Mouse (Mus musculus) WW6 (cell line): ENCODE results near the gene Agpat2.

Experiments used
- DNase-seq: peaks from one replicate; pipeline ENCODE4 v3.0.0-alpha.2; 2013; ENCODE audit warnings: low read depth, low spot score

The Agpat2 gene

GRCm38 (mm10) chr2:26626081-26626480 is 21.9 kb upstream of the Agpat2 start:
- DNase-seq, result no peak

- no peak for DNase-seq
These were observed 21.2 kb upstream of the Agpat2 start for GRCm38 (mm10) chr2:26625419-26625818.

GRCm38 (mm10) chr2:26622984-26623383 is 18.8 kb upstream of the Agpat2 start:
- DNase-seq, result no peak

GRCm38 (mm10) chr2:26621246-26621645 is 17.0 kb upstream of the Agpat2 start:
- no peak for DNase-seq

GRCm38 (mm10) chr2:26617928-26618327 is 13.7 kb upstream of the Agpat2 start:
- DNase-seq, result no peak

GRCm38 (mm10) chr2:26617331-26617730 is 13.1 kb upstream of the Agpat2 start:
- DNase-seq, result no peak

- DNase-seq, result no peak
These were observed 11.4 kb upstream of the Agpat2 start for GRCm38 (mm10) chr2:26615459-26616124.

- DNase-seq, result no peak
These were observed 10.7 kb upstream of the Agpat2 start for GRCm38 (mm10) chr2:26614903-26615302.

GRCm38 (mm10) chr2:26611896-26612295 is 7.7 kb upstream of the Agpat2 start:
- no peak for DNase-seq

- DNase-seq, result no peak
These were observed 6.8 kb upstream of the Agpat2 start for GRCm38 (mm10) chr2:26611054-26611453.

- DNase-seq, result no peak
These were observed 6.3 kb upstream of the Agpat2 start for GRCm38 (mm10) chr2:26610526-26610925.

- DNase-seq, result no peak
These were observed 5.0 kb upstream of the Agpat2 start for GRCm38 (mm10) chr2:26609261-26609661.

GRCm38 (mm10) chr2:26608781-26609180 is 4.6 kb upstream of the Agpat2 start:
- no peak for DNase-seq

GRCm38 (mm10) chr2:26607056-26607910 is 3.1 kb upstream of the Agpat2 start:
- no peak for DNase-seq

GRCm38 (mm10) chr2:26606579-26606978 is 2.4 kb upstream of the Agpat2 start:
- DNase-seq, result no peak

- DNase-seq, result no peak
These were observed 1.1 kb upstream of the Agpat2 start for GRCm38 (mm10) chr2:26605331-26605730.

- no peak for DNase-seq
These were observed 1.1 kb downstream of the Agpat2 start for GRCm38 (mm10) chr2:26603159-26603558.

GRCm38 (mm10) chr2:26602631-26603030 is 1.6 kb downstream of the Agpat2 start:
- no peak for DNase-seq

GRCm38 (mm10) chr2:26601595-26601994 is 2.6 kb downstream of the Agpat2 start:
- DNase-seq, result no peak

GRCm38 (mm10) chr2:26600664-26601063 is 3.6 kb downstream of the Agpat2 start:
- no peak for DNase-seq

GRCm38 (mm10) chr2:26599965-26600364 is 4.3 kb downstream of the Agpat2 start:
- no peak for DNase-seq

GRCm38 (mm10) chr2:26598462-26598861 is 5.8 kb downstream of the Agpat2 start:
- no peak for DNase-seq

GRCm38 (mm10) chr2:26597810-26598209 is 6.4 kb downstream of the Agpat2 start:
- DNase-seq, result no peak
